Mouse (Mus musculus): ENCODE data around the gene Hspa1a. TPM values are rescaled to one million over a fixed set of nuclear protein-coding genes. Genes with fewer than 3 reads are reported as not detected.
"Not testable (repeated sequence)": the region's sequence is repeated elsewhere in the genome, so short reads cannot be mapped to it uniquely, and the experiment has no call there.

The Hspa1a gene
- polyA plus RNA-seq, 1 experiment = 14.6 TPM

DNA sequence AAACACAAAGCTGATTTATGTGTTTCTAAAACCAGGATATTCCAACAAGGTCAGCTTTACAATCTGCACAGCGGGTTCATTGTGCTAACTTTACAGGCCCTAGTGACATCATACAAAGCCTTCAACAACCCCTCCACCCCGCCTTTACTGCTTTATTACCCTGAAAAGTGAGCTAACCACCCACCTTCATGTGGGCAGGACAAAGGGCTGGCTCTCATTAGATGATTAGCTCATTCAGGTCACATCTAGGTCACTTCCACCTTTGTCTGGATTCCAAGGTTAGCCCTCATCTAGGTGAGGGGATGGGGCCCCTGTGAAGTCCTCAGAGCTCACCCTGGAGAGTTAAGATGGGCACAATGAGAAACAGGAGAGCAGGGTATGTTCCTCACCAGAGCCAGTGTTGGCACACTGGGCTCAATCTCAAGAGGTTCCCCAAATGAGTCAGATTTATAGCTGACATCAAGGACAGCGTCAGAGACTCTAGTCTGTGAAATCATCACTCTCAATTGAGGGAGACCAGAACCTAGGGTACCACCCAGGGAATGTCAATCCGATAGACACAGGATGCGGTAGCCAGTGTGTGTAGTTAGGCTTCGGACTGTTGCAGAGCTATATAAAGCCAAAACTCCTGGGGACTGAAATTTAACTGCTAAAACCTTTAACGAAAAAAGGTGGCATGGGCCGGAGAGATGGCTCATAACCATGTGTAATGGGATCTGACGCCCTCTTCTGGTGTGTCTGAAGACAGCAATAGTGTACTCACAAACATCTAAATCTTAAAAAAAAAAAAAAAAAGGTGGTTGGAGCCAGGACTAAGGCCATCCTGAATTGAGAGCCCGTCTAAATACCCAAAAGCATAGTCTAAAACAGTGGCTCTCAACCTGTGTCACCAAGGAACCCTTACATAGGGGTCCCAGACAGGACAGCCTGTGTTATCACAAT is 21.2 kb downstream of the Hspa1a start:
- DNase-seq (ENCODE audit: extremely low spot score in 1 of 2, low spot score in 1 of 2) = no peak

DNA sequence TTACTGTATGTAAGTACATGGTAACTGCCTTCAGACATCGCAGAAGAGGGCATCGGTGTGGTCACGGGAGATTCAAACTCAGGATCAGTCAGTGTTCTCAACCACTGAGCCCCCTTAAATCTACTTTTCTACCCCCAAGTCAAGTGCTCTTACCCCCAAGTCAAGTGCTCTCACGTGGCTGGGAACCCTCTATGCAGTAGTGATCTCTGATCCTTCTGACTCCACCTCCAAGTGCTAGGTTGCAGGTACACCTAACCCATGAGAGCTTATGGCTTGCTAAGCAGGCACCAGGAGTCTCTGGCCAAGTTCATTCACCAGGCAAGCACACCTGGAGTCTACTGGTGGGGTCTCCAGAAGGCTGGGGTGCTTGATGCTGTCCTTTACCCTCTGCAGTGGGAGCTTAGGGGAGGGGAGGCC is 22.4 kb downstream of the Hspa1a start:
- no peak for DNase-seq (ENCODE audit: extremely low spot score in 1 of 2, low spot score in 1 of 2)

DNA sequence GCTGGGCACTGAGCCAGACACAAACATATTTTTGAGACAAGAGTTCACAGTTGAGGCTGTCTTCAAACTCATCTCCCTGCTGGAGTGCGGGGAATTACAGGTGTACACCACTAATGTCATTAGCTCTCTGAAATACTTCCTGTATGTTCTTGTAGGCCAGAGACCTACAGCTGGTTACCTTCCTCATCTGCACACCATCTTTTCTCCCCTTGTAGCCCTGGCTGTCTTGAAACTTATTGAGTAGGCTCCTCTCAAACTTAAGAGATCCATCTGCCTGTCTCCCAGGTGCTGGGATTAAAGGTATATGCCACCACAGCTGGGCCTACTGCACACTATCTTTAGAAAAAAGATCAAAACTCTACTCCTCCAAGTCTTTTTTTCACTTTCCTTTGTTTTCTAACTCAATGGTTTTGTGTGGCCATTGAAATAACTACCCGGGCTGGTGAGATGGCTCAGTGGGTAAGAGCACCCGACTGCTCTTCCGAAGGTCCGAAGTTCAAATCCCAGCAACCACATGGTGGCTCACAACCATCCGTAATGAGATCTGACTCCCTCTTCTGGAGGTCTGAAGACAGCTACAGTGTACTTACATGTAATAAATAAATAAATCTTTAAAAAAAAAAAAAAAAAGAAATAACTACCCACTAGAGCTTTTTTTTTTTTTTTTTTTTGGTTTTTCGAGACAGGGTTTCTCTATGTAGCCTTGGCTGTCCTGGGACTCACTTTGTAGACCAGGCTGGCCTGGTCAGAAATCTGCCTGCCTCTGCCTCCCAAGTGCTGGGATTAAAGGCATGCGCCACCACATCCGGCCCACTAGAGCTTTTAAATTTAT is 23.0 kb downstream of the Hspa1a start:
- DNase-seq (ENCODE audit: extremely low spot score in 1 of 2, low spot score in 1 of 2) = not testable (repeated sequence)

DNA sequence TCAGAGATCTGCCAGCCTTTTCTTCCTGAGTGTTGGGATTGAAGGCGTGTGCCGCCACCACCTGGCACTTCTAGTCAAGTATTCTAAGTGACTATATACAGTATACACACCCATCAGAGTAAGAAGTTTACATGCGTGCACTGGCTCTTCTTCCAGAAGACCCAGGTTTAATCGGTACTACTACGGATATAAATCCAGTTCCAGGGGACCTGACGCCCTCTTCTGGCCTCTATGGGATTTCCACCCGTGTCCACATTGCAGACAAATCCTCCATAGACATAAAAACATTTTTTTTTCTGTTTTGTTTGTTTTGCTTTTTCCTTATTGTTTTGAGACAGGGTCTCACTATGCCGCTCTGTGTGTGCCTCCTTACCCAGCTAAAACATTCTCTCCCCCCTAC is 24.4 kb downstream of the Hspa1a start:
- peak in 1 of 2 experiments; percentile 34 for DNase-seq (ENCODE audit: extremely low spot score in 1 of 2, low spot score in 1 of 2)

DNA sequence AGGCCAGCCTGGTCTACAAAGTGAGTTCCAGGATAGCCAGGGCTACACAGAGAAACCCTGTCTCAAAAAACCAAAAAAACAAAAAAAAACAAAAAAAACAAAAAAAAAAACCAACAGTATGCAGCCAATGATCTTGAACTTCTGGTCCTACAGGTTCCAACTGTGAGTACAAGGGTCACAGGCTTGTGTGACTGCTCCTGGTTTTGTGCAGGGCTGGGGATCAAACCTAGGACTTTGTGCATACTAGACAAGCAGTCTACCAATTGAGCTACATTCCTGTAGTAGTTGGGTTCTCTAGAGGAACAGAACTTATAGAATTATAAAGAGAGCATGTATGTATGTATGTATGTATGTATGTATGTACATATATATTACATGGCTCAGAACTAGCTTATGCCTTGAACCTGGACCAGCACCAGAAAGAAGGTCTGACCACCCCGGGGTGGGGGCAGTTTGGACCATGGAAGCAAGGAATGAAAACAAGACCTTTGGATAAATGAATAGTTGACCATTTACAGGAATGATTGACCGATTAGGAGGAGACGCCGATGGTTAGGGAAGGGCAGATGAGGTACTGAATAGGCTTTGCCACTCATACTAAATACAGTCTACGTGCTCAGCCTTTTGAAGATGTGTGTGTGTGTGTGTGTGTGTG is 25.3 kb downstream of the Hspa1a start:
- DNase-seq (ENCODE audit: extremely low spot score in 1 of 2, low spot score in 1 of 2) = no peak

DNA sequence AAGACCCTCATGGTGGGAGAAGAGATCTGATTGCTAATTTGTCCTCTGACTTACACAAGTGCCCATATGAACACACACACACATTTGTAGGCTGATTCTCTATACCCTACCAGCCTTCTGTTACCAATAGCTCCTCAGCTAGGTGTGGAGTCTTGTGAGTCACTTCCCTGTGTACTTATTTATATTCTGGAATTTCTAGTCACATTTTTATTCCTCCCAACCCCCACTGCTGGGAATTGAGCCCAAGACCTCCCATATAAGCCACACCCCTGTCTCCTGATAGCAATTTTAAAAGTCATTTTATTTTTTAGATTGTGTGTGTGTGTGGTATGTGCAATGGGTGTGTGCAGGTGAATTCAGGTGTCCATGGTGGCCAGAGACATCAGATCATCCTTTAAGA is 27.6 kb downstream of the Hspa1a start:
- no peak for DNase-seq (ENCODE audit: extremely low spot score in 1 of 2, low spot score in 1 of 2)

DNA sequence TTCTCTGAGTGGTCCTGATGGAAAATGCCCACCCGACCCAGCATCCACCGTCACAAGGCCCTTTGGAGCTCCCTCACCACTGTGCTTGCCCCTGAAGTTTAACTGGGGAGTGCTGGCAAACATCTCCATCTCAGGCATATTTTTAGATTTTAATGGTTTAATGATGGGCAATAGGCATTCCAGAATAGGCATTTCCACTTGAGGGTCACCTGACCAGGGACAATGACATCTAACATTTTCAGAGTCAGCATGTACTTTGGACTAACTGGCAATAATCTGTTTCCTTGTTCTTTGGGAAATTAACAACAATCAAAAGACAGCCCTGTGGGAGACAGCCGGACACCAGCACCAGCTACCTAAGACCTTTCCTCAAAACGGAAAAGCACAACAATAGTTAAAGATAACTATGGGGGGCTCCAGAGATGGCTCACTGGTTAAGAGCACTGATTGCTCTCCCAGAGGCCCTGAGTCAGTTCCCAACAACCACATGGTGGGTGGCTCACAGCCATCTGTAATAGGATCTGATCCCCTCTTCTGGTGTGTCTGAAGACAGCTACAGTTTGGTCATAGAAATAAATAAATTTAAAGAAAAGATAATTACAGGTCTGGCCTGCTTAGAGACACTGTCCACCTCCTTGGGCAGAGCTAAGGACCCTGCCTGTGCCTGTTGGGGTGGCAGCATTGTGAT is 28.7 kb downstream of the Hspa1a start:
- no peak for DNase-seq (ENCODE audit: extremely low spot score in 1 of 2, low spot score in 1 of 2)

DNA sequence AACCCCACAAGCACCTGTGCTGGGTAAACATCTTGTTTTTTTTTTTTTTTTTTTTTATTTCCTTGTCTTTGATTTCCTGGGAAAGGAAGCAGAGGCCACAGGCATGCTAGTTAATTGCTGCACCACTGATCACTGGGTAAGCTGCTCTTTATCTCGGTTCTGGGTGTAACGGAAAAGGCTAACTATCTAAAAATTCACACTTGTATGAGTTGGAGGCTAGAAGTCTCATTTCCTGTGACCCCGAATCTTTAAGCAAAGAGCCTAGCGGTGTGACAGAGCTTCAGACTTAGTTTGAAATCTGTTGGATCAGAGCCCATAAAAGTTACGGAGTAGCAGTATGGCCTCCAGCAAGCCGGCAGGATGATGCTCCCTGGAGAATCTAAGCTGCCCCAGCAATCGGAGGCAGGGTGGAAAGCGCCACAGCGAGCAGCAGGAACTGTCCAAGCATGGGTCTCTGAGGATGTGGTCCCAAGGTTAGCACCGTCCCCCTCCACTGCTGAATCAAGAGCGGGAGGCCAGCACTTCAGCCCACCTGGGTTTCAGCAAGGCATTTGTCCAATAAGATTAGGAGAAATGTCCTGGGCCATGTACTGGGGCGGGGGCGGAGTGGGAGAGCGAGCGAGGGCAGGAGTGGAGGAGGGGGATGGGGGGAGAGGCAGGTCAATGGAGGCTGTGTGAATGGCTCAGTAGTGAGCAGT is 30.5 kb downstream of the Hspa1a start:
- DNase-seq (ENCODE audit: extremely low spot score in 1 of 2, low spot score in 1 of 2) = no peak

DNA sequence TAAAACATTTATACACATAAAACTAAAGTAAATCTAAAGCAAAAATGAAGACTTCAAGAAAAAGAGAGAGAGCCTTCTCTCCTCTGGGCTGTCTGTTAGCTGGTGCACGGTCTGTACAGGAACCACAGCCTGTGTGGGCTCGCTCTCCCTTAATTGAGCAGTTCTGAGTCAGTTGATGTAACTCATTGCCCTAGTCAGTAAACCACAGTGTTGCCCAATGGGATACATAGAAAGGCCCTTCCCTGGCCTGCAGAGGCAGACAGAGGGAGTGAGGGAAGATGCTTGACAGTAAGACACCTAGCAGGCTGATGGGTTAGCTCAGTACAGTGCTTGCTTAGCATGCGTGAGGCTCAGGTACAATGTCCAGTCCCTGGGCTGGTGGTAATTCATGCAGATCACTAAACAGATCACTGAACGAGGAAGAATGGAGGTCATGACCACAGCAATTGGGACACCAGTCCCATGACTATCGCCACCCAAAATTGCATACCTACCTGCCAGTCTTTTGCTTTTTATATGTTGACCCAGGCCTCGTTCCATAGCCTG is 33.9 kb downstream of the Hspa1a start:
- DNase-seq (ENCODE audit: extremely low spot score in 1 of 2, low spot score in 1 of 2) = no peak

DNA sequence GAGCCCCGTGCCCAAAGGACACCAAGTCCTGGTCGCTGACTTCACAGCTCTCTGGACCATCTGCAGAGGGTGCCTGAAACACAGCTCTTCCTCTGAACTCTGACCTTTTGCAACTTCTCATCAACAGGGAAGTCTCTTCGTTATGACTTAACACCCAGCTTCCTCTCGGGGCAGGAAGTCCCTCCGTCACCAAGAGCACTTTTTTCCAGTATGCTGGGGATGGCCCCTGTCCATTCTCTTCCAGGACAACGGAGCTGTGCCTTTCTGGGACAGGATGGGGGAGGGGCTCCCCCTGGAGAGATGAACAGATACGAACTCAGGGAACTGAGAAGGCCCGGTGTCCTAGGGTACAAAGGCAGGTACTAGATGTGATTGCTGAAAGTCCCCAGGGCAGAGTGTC is 37.1 kb downstream of the Hspa1a start:
- no peak for DNase-seq (ENCODE audit: extremely low spot score in 1 of 2, low spot score in 1 of 2)

DNA sequence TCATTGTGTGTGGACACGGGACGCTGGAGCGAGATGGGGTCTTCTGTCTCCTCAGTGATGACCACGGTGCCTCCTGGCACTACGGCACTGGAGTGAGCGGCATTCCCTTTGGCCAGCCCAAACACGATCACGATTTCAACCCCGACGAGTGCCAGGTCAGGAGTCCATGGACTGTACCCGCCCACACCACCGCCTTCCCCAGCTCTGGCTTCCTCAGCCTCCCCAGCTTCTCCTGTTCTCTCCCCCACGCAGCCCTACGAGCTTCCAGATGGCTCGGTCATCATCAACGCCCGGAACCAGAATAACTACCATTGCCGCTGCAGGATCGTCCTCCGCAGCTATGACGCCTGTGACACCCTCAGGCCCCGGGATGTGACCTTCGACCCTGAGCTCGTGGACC is 37.9 kb downstream of the Hspa1a start:
- peak in 1 of 2 experiments; percentile 29 for DNase-seq (ENCODE audit: extremely low spot score in 1 of 2, low spot score in 1 of 2)

DNA sequence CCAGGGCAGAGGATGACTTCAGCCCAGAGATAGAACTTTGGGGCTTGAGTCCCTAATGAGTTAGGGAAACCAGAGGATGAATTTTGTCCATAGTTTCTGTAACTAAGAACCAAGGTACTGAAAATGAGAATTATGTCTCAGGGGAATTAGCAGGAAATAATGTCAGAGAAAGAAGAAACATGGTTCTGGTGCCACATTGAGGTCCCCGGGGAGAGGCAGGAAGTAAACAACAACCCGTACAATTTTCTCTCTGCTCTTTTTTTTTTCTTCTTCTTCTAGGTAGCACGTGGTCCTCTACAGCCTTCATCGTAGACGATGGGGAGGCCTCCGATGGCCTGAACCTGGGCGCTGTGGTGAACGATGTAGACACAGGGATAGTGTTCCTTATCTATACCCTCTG is 39.7 kb downstream of the Hspa1a start:
- no peak for DNase-seq (ENCODE audit: extremely low spot score in 1 of 2, low spot score in 1 of 2)

DNA sequence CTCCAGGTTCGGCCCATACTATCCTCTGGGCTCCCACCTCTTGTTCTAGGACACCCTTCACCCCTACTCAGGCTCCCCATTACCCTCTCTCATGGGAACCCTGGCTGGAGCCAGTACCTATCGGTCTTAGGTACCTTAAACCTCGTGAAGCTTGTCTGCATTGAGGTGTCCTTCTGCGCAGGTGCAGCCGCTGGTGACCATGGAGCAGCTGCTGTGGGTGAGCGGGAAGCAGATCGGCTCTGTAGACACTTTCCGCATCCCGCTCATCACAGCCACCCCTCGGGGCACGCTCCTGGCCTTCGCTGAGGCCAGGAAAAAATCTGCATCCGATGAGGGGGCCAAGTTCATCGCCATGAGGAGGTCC is 40.2 kb downstream of the Hspa1a start:
- DNase-seq (ENCODE audit: extremely low spot score in 1 of 2, low spot score in 1 of 2) = peak in 1 of 2 experiments; percentile 48

DNA sequence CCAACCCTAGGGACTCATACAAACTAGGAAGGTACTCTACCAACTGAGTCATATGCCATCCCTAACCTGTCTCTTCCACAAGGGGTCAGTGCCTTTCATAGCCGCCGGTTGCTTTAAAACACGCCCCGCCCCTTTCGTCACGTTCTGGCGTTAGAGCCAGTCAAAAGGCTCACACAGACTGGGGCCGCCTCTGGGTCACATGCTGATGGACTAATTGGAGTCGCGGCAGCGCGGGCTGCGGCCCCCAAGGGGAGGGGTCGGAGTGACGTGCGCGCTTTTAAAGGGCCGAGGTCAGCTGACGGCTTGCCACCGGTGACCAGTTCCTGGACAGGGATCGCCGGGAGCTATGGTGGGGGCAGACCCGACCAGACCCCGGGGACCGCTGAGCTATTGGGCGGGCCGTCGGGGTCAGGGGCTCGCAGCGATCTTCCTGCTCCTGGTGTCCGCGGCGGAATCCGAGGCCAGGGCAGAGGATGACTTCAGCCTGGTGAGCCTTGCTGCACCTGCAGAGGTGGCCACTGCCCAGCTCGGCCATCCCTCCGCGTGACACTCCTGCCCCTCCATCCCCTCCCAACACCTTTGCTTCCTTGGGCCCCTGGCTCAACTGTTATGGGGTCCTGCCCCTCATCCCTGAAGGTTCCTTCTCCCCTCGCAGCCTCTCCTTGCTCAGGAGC is 40.8 kb downstream of the Hspa1a start, which contains the start of gene Neu1:
TSS of gene Neu1 (plus strand) at position 193 of the 674 bp plus-strand sequence.
- peak; percentile 98 to 99 for DNase-seq (ENCODE audit: extremely low spot score in 1 of 2, low spot score in 1 of 2)

DNA sequence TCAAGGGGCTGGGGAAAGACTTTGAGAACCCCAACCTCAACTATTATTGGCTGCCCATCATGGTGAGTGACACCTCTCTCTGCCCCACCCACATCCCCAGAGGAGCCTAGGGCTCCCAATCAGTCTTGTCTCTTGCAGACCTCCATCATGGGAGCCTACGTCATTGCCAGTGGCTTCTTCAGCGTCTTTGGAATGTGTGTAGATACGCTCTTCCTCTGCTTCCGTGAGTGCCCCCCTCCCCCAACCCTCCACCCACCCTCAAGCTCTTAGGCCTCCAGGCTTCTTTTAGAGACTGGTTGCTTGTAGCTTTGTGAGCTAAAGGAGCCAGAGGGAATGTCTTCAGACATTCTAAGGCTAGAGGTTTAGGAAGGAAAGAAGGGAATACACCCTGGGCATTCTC is 43.1 kb downstream of the Hspa1a start:
- DNase-seq (ENCODE audit: extremely low spot score in 1 of 2, low spot score in 1 of 2) = no peak

DNA sequence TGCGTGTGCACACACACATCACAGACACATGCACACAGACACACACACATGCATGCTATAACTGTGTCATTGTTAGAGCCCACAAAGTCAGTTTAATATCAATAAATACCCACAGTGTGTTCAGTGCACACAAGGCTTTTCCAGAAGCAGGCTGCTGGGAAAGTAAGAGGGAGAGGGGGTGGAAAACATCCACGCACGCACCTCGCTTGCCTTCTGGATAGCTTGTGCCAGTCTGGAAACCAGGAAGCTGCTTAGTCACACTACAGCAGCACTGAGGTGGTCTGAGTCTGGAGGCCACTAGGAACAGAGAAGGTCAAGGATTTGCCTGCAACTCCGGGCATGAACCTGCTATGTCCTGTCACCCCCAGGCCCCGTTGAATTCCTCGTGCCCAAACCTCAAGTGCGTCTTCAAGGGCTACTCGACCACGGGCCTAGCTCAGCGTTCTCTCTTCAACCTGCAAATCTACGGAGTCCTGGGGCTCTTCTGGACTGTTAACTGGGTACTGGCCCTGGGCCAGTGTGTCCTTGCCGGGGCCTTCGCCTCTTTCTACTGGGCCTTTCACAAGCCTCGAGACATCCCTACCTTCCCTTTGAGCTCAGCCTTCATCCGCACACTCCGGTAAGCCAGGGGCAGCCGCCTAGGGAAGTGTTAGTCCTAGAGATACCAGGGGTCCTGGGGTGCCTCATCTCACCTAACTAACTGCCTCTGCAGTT is 44.5 kb downstream of the Hspa1a start:
- DNase-seq (ENCODE audit: extremely low spot score in 1 of 2, low spot score in 1 of 2) = peak in 1 of 2 experiments; percentile 55

DNA sequence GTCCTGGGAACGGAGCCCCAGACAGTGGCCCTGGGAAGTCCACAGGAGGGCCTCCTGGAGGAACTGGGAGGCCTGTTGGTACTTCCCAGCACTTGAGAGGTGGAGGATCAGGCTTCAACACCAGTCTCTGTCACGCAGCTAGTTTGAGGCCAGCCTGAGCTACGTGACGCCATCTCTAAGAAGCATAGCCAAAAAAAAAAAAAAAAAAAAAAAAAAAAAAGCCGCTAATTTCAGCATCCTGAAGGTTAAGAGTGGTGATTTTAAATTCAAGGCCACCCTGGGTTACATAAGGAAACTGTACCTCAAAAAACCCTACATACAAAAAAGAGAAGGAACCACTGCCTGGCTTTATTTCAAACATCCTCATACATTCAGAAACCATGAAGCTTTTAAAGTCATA is 47.7 kb downstream of the Hspa1a start:
- DNase-seq (ENCODE audit: extremely low spot score in 1 of 2, low spot score in 1 of 2) = no peak

DNA sequence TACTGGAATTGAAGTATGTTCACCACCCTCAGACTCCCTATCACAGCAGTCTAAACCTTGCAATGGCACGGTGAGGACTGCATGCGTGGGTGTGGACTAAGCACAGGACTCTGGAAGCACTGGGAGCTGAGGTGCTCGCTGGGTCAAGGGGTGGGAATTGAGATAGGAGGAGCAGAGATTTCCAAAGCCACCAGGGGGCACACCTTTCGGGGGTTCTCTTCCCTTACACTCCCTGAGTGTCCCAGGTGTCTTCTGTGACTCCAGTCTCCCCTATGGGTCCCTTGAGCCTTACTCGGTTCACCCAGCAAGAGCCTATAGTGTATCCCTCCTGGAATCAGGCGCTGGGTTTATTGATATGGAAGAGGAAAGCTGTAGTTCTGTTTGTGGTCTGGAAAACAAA is 49.0 kb downstream of the Hspa1a start:
- no peak for DNase-seq (ENCODE audit: extremely low spot score in 1 of 2, low spot score in 1 of 2)
